Mouse (Mus musculus) v-Abl transformed pro-B cells (cell line): Measurements from ENCODE around the gene Gm20388.

ENCODE experiments used
- in situ Hi-C, 2 experiments: fragments of 400-800 bp; cut with MboI; formaldehyde crosslinking; loops; one replicate each; pipeline ENCODE4 v1.15.1; 2025; ENCODE audit not compliant: unreplicated experiment in 2 of 2

The Gm20388 gene

DNA sequence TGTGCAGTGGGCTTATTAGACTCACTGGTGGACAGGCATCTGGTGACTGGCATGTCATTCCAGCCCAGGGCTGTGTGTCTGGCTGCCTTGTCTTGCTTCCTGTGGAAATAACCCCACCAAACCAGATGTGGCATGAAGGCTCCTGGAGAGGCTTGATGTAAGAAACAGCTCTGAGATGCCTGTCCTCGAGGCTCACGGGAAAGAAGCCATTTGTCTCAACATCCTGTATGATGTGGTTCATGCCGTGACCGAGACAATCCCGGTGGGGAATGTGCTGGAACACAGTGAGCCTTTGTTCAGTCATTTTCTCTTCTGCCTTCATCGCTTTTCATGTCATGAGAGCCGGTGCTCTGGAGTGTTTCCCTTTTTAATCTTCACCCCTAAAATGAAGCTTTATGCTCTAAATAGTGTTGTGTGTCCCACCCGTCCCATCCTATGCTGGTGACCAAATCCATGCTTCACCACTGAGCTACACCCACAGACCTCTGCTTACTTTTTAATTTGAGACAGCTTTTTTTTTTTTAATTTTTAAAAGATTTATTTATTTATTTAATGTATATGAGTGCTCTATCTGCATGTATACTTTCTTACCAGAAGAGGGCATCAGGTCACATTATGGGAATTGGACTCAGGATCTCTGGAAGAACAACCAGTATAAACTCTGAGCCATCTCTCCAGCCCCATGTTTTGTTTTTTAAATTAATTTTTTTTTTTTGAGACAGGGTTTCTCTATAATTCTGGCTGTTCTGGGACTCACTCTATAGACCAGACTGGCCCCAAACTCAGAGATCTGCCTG lies 2054.3 kb downstream of the Gm20388 start:
- in situ Hi-C loops = no loop called here

DNA sequence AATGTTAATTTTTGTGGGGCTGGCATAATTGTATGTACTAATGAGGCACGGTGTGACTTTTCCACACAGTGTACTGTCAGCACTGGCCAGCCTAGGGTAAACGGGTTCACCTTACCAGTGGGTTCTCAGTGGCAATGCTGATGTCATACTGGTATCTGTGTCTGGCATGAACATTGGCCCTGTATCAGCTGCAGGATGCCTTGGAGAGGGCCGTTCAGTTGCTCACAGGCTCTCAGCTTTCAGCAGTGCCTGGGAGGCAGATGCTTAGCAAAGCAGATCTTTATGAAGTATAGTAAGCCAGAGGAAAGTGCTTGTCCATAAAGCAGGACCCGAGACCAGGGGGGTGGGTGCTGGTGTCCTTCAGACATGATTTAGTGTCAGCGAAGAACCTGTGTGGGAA lies 2055.5 kb downstream of the Gm20388 start:
- in situ Hi-C loops = no loop called here

GRCm38 (mm10) chr8:121966714-121967448 lies 2056.2 kb downstream of the Gm20388 start:
- in situ Hi-C loops = no loop called here

DNA sequence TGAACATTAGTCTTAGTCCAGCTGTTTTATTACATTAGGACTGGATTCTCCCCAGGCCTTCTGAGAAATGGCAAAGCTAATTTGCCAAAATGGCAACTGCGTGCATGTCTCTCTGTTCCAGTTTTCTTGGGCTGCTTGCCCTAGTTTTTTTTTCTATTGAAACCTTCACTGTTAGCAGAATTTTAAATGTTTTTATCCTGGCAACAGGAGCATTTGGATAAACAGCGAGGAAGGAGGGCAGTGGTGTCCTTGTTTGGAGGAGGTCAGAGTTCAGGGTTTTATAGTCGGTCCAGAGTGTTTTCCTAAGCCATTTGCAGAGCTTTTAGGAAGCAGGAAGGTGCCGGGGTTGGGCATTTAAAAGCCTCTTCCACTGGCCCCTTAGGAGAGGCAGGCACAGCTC lies 2057.3 kb downstream of the Gm20388 start:
- in situ Hi-C loops = no loop called here

- in situ Hi-C loops = no loop called here
These were observed 2057.9 kb downstream of the Gm20388 start for GRCm38 (mm10) chr8:121968542-121968941.

DNA sequence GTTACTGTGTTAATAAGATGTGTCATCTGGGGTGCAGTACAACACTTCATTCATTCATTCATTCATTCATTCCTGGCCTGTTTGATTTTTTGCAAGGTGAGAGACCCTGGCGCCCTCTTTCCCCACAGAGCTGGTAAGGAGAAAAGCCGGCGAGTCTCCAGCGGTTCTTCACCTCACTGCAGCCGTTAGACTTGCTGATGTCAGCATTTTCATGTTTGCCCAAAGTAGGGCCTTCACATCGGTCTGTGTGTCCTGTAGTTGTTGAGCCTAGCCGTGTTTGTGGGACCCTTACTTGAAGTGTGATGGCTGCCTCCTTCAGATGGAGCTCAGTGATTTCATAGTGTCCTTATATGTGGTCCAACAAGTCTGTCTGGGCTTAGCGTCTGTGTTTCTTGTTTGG lies 2059.6 kb downstream of the Gm20388 start:
- in situ Hi-C loops = no loop called here

DNA sequence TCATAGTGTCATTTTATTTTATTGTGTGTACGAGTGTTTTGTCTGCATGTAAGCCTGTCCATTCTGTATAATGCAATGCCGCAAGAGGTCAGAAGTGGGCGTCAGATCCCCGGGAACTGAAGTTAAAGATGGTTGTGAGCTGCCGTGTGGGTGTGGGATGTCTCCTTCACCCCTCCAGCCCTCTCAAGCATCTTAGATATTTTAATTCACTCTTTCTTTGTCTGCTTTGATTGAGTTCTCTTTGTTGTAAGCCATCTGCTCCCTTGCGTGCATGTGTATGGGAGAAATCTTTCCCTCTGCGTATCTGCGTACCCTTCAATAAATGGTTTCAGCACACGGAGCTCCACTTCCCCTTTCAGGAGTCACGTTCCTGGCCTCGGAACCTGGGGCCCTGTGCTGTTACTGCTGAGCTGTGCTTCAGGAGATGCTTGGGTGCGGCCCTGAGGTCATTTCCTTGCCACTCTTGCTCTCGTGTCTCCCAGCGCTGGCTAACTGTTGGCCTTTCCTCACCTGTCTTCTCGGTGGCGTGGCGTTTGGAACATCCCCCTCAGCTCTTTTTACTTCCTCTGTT lies 2060.9 kb downstream of the Gm20388 start:
- in situ Hi-C loops = no loop called here

DNA sequence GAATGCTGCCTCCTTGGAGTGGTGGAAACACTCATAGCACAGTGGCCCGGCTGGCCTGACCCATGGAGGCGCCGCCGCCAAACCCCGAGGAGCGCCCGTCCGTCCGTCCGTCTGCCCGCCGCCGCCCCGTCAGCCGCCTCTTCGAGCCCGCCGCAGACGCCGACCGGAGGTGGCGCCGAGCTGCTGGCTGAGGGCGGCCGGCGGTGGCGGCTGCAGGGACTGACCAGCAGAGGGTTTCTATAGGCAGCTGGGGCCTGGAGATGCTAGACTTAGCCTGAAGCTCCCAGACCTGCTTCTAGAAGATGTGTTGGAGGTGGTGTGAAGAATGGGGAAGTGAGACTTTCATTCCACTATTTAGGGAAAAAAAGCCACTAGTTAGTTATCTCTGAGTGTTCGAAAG lies 2063.3 kb downstream of the Gm20388 start:
- in situ Hi-C loops = no loop called here

- in situ Hi-C loops = loop anchor here in 1 of 2 experiments (25.0 kb wide), 1 partner anchor 284 kb away; no protein-coding TSS in a partner anchor
These were observed 2067.4 kb downstream of the Gm20388 start for GRCm38 (mm10) chr8:121977819-121978590.

- in situ Hi-C loops = loop anchor here in 1 of 2 experiments (25.0 kb wide), 1 partner anchor 284 kb away; no protein-coding TSS in a partner anchor
These were observed 2068.0 kb downstream of the Gm20388 start for GRCm38 (mm10) chr8:121978670-121979069.

- in situ Hi-C loops = loop anchor here (10.0 to 25.0 kb wide), 2 partner anchors 274 to 281 kb away; no protein-coding TSS in a partner anchor
These were observed 2070.3 kb downstream of the Gm20388 start for GRCm38 (mm10) chr8:121980792-121981519.

GRCm38 (mm10) chr8:121981520-121981895 lies 2070.9 kb downstream of the Gm20388 start:
- in situ Hi-C loops = loop anchor here (10.0 to 25.0 kb wide), 2 partner anchors 273 to 281 kb away; no protein-coding TSS in a partner anchor

- in situ Hi-C loops = loop anchor here (10.0 to 25.0 kb wide), 2 partner anchors 269 to 277 kb away; no protein-coding TSS in a partner anchor
These were observed 2075.0 kb downstream of the Gm20388 start for GRCm38 (mm10) chr8:121985673-121986072.

DNA sequence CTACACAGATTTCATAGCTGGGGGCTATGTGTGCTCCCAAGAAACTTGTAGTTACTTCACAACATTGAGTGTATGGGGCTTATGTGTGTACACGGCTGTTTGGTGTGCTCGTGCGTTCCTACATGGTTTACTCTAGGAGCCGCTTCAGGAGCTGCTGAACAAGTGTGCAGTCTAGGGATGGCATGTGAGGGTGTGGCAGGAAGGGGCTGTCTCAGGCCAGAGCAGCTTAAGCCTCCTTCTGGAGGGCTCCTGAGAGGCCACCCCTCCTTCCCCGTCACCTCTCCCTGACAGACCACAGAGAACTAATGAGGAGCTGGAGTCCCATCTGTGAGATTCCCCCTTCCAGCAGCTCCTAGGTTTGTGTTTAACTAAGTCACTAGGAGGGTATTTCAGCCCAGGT lies 2077.3 kb downstream of the Gm20388 start:
- in situ Hi-C loops = loop anchor here (10.0 to 25.0 kb wide), 2 partner anchors 267 to 274 kb away; no protein-coding TSS in a partner anchor

GRCm38 (mm10) chr8:121990506-121991255 lies 2080.0 kb downstream of the Gm20388 start:
- in situ Hi-C loops = loop anchor here in 1 of 2 experiments (25.0 kb wide), 1 partner anchor 272 kb away; no protein-coding TSS in a partner anchor

DNA sequence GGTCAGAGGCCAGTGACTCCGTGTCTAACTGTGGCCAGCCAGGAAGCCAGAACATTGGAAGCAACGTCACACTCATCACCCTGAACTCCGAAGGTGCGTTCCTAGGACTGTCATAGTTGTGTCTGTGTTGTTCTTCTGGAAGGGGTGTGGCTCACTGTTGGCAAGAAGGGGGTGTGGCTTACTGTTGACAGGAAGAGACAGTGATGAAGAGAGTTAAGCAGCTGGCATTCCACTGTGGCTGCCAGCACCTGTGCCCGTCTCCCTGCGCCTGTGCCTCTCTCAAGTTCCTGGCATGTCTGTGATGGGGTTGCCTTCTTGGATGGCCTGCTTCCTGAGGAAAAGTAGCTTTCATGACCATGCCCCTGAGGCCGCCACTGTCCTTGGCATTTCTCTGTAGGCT lies 2081.0 kb downstream of the Gm20388 start:
- in situ Hi-C loops = loop anchor here in 1 of 2 experiments (25.0 kb wide), 1 partner anchor 271 kb away; no protein-coding TSS in a partner anchor

- in situ Hi-C loops = loop anchor here in 1 of 2 experiments (25.0 kb wide), 1 partner anchor 269 kb away; no protein-coding TSS in a partner anchor
These were observed 2082.3 kb downstream of the Gm20388 start for GRCm38 (mm10) chr8:121992911-121993310.

DNA sequence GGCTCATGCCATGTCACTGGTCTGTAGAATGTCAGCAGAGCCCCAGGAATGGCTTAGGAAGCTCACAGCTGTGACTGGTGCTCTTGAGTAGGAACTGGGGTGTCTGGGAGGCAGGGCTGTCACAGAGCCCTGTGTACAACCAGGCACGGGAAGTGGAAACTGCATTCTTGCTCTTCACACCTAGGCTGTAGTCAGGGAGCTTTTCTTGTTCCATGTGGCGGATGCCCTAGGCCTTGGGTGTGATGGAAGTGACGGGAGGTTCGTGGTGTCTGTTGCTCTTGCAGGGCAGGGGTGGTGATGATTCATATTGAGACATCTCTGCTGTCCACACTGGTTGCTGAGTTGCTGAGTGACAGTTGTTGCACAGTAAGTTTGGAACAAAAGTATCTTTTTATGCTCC lies 2084.5 kb downstream of the Gm20388 start:
- in situ Hi-C loops = loop anchor here in 1 of 2 experiments (25.0 kb wide), 1 partner anchor 267 kb away; no protein-coding TSS in a partner anchor
